Mouse (Mus musculus) lung, postnatal 0 days (tissue): ENCODE data around the gene Pym1.
A peak's percentile ranks its signal among the peaks of the same experiment; 100 is the strongest.

Experiments
- CTCF ChIP-seq: IDR thresholded peaks from 2 replicates; pipeline ENCODE4 v1.5.1; 2016; ENCODE audit warnings: antibody characterized with exemption, mild to moderate bottlenecking
- EP300 ChIP-seq: IDR thresholded peaks from 2 replicates; pipeline ENCODE4 v1.6.1; 2016; ENCODE audit warnings: antibody characterized with exemption, mild to moderate bottlenecking, control low read depth

DNA sequence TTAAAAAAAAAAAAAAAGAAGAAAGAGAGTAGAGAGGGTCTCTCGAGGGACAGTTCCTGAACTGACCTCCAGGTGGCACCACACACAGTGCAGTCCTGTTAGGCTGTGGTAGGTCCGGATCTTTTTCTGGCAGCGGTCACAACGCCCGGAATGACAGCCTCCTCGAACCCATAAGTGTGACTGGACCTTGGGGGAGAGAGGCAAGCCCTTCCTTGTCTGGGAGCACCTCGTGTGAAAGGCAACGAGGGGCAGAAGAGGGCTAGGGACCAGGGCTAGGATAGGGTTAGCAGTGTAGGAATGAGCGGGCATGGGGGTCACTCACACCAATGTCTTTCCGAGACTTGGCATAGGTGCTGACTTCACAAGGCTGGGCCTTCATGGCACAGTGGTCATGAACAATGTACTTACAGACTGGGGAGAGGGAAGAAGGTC is 16.7 kb upstream of the Pym1 start:
- peak; percentile 87 for TF ChIP-seq CTCF
- TF ChIP-seq EP300: no peak
